Mouse (Mus musculus) T-helper 2 cell (primary cell): ENCODE data around the gene Cdr2l.

Source experiments
- in situ Hi-C: fragments of 300-600 bp; cut with MboI, MseI; formaldehyde crosslinking; loops from one replicate; pipeline ENCODE4 v1.15.1; 2025; ENCODE audit warnings: high pct_unique_total_duplicates

Gene Cdr2l

GRCm38 (mm10) chr11:115381743-115382539 lies at the start of gene Cdr2l:
TSS of gene Cdr2l (plus strand) at chr11:115381916.
- in situ Hi-C loops, result no loop called here

GRCm38 (mm10) chr11:115334531-115334930 lies 47.2 kb upstream of the Cdr2l start, which contains the start of gene Otop3:
TSS of gene Otop3 (plus strand) at chr11:115334731.
- in situ Hi-C loops, result no loop called here

GRCm38 (mm10) chr11:115335223-115335622 lies 46.5 kb upstream of the Cdr2l start:
- in situ Hi-C loops, result no loop called here

- in situ Hi-C loops, result no loop called here
Measured at GRCm38 (mm10) chr11:115336115-115336514, 45.6 kb upstream of the Cdr2l start.

GRCm38 (mm10) chr11:115337350-115337749 lies 44.4 kb upstream of the Cdr2l start:
- in situ Hi-C loops, result no loop called here

- in situ Hi-C loops, result no loop called here
Measured at GRCm38 (mm10) chr11:115337826-115338225, 43.9 kb upstream of the Cdr2l start.

- in situ Hi-C loops, result no loop called here
Measured at GRCm38 (mm10) chr11:115341246-115341645, 40.5 kb upstream of the Cdr2l start.

- in situ Hi-C loops, result no loop called here
Measured at GRCm38 (mm10) chr11:115341866-115342265, 39.9 kb upstream of the Cdr2l start.

- in situ Hi-C loops, result no loop called here
Measured at GRCm38 (mm10) chr11:115344967-115345366, 36.7 kb upstream of the Cdr2l start.

- in situ Hi-C loops, result no loop called here
Measured at GRCm38 (mm10) chr11:115345515-115345914, 36.2 kb upstream of the Cdr2l start.

GRCm38 (mm10) chr11:115348681-115349248 lies 33.0 kb upstream of the Cdr2l start:
- in situ Hi-C loops, result no loop called here

GRCm38 (mm10) chr11:115349976-115350375 lies 31.7 kb upstream of the Cdr2l start:
- in situ Hi-C loops, result no loop called here

- in situ Hi-C loops, result no loop called here
Measured at GRCm38 (mm10) chr11:115353375-115353774, 28.3 kb upstream of the Cdr2l start.

GRCm38 (mm10) chr11:115354183-115354582 lies 27.5 kb upstream of the Cdr2l start:
- in situ Hi-C loops, result no loop called here

- in situ Hi-C loops, result no loop called here
Measured at GRCm38 (mm10) chr11:115358468-115358867, 23.2 kb upstream of the Cdr2l start.

GRCm38 (mm10) chr11:115359293-115359692 lies 22.4 kb upstream of the Cdr2l start:
- in situ Hi-C loops, result no loop called here

GRCm38 (mm10) chr11:115359726-115360125 lies 22.0 kb upstream of the Cdr2l start:
- in situ Hi-C loops, result loop anchor here (5.0 kb wide), 1 partner anchor 108 kb away; no protein-coding TSS in a partner anchor

- in situ Hi-C loops, result loop anchor here (5.0 kb wide), 1 partner anchor 103 kb away; no protein-coding TSS in a partner anchor
Measured at GRCm38 (mm10) chr11:115364136-115364535, 17.6 kb upstream of the Cdr2l start.

- in situ Hi-C loops, result no loop called here
Measured at GRCm38 (mm10) chr11:115366039-115366705, 15.5 kb upstream of the Cdr2l start.

GRCm38 (mm10) chr11:115366706-115367394 lies 14.9 kb upstream of the Cdr2l start:
- in situ Hi-C loops, result no loop called here

GRCm38 (mm10) chr11:115367395-115367944 lies 14.2 kb upstream of the Cdr2l start, which contains the start of gene Hid1:
TSS of gene Hid1 (minus strand) at chr11:115367756.
- in situ Hi-C loops, result no loop called here
